8 mouse cellular contexts compared by ENCODE assay signal in the genomic region with DNA sequence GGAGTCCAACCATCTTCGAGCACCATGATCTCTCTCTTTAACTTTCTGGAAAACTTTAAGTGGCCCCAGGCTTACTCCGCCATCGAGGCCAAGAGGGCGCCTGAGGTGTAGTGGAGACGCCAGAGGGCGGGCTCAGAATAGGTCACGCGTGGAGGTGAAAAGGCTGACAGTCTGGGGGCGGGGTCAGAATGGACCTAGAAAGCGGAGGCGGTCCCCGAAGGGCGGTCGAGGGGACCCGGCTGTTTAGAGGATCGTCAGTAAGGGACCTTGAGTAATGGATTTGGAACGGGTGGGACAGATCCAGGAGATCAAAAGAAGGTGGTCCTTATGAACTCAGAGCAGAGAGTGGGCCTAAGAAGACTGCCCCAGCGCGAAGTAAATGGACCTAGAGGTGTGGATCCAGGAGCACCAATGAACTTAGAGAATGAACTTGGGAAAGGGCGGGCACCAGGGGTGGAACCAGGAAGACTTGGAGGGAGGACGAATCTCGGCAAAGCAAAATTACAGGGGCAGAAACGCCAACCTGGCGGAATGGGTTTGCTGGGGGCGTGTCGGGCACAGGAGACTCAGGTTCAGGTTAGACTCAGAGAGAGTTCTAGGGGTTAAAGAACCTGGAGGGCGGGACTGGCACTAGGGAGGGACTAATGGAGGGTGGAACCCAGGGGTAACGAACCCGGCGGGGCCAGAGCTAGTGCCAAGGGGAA. TPM values are rescaled to one million over a fixed set of nuclear protein-coding genes. Genes with fewer than 3 reads are reported as not detected.
DNase-seq lines count a peak whose midpoint lies in the region; ATAC-seq and TF ChIP-seq lines count a peak whose summit lies in the region.

No protein-coding gene starts in this region.

- peak overlapping the region; percentile 41 for H3K4me3 ChIP-seq in erythroblast, embryonic 14.5 days (replicated peaks)
- H3K4me3 ChIP-seq in intestine, postnatal 0 days (ENCODE audit: low read depth, low read length) = peak overlapping the region; percentile 68

- no peaks in the 10 kb centered on the region for H3K36me3 ChIP-seq in erythroblast, embryonic 14.5 days (ENCODE audit: control insufficient read depth)
- no peaks in the 10 kb centered on the region for H3K36me3 ChIP-seq in intestine, postnatal 0 days (ENCODE audit: control insufficient read depth, insufficient read depth)

- WGBS in intestine, postnatal 0 days = 3% methylated on average over 30 of the region's 30 CpGs

- no peaks in the 10 kb centered on the region for H3K4me1 ChIP-seq in erythroblast, embryonic 14.5 days (ENCODE audit: control insufficient read depth)
- H3K4me1 ChIP-seq in intestine, postnatal 0 days (replicated peaks; ENCODE audit: control insufficient read depth, insufficient read depth, low read length) = no peaks in the 10 kb centered on the region

- H3K4me2 ChIP-seq in intestine, postnatal 0 days (replicated peaks; ENCODE audit: low read depth) = peak overlapping the region; percentile 85

- no peak overlapping the region; the same call in 1 of the 2 replicates for H3K9ac ChIP-seq in intestine, postnatal 0 days (ENCODE audit: low read depth, low read length)

- H3K27me3 ChIP-seq in erythroblast, embryonic 14.5 days (ENCODE audit: control insufficient read depth) = peaks cover 40% of the 10 kb centered on the region
- H3K27me3 ChIP-seq in intestine, postnatal 0 days (replicated peaks; ENCODE audit: control insufficient read depth, insufficient read depth, low read length) = peaks cover 15% of the 10 kb centered on the region

- DNase-seq in gonadal fat pad, adult 2 months (ENCODE audit: low read depth) = peak; percentile 54
- peak; percentile 91 to 94 for DNase-seq in lung, adult 18-20 months
- DNase-seq in ovary, postnatal 36 days (ENCODE audit: low spot score) = peak; percentile 69
- DNase-seq in spleen, postnatal 10 days (ENCODE audit: low spot score in 2 of 2) = no peak
- DNase-seq in left cerebral cortex, postnatal 25 days (ENCODE audit: low spot score in 2 of 2) = no peak

- peak overlapping the region; percentile 94 for H3K27ac ChIP-seq in intestine, postnatal 0 days (ENCODE audit: low read depth, low read length)

- intact Hi-C loops in left cerebral cortex, postnatal 25 days (cut with DNase I) = no loop called here

- peaks cover under 1% of the 10 kb centered on the region; the same call in 1 of the 2 replicates for H3K9me3 ChIP-seq in erythroblast, embryonic 14.5 days (ENCODE audit: control insufficient read depth, low read length)
- H3K9me3 ChIP-seq in intestine, postnatal 0 days (ENCODE audit: control insufficient read depth) = no peaks in the 10 kb centered on the region

- no peak for ATAC-seq in erythroblast, adult 5-6 weeks (replicated peaks; ENCODE audit: low FRiP score, poor library complexity, severe bottlenecking)
- peak; percentile 93 for ATAC-seq in intestine, postnatal 0 days

- TF ChIP-seq CTCF in intestine, postnatal 0 days (IDR thresholded peaks at IDR 0.05; ENCODE audit: low read depth) = peak; percentile 30; the same call in 1 of the 2 replicates

RNA-seq across cellular contexts. Expression of gene Map3k21, which starts 0.4 kb away (rescaled TPM):
- polyA plus RNA-seq in erythroblast, embryonic 14.5 days (2012) = not detected in 2 replicates
- not detected in 2 replicates for total RNA-seq in erythroblast, adult 5-6 weeks (2015; ENCODE audit: low replicate concordance)
- not detected in 2 replicates for total RNA-seq in erythroblast, adult 5-6 weeks (2017; ENCODE audit: low replicate concordance)
- 11.8 and 15.8 TPM in 2 replicates for polyA plus RNA-seq in gonadal fat pad, adult 2 months (2012; rRNA removed)
- polyA plus RNA-seq in intestine, postnatal 0 days (2015; fragmentation: Nextera tagmentation; extraction: Ambion mirVana) = 4.5 and 5.1 TPM in 2 replicates
- total RNA-seq in left cerebral cortex, postnatal 25 days (2021) = 1 to 10 TPM; 1.7 to 2.6 TPM

RNA-seq across cellular contexts. Expression of gene Pcnx2, which starts 11.7 kb away (rescaled TPM):
- polyA plus RNA-seq in erythroblast, embryonic 14.5 days (2012) = 0.01 TPM in 1 of 2 replicates, not detected in the other
- not detected in 2 replicates for total RNA-seq in erythroblast, adult 5-6 weeks (2015; ENCODE audit: low replicate concordance)
- not detected in 2 replicates for total RNA-seq in erythroblast, adult 5-6 weeks (2017; ENCODE audit: low replicate concordance)
- polyA plus RNA-seq in gonadal fat pad, adult 2 months (2012; rRNA removed) = 1.5 and 1.7 TPM in 2 replicates
- polyA plus RNA-seq in intestine, postnatal 0 days (2015; fragmentation: Nextera tagmentation; extraction: Ambion mirVana) = 0.04 and 0.29 TPM in 2 replicates
- total RNA-seq in left cerebral cortex, postnatal 25 days (2021) = 10 to 100 TPM; 81.8 to 86.2 TPM

Comparison
In these comparisons a context has a peak if more than half of its experiments do, and no peak if none do; other contexts are left out.
1. DNase-seq: peak in gonadal fat pad, adult 2 months (single experiment), lung, adult 18-20 months (2 of 2) and ovary, postnatal 36 days (single experiment); none in spleen, postnatal 10 days (0 of 2) and left cerebral cortex, postnatal 25 days (0 of 2).